Mouse (Mus musculus): Measurements from ENCODE around the gene Ttc6. TPM values are rescaled to one million over a fixed set of nuclear protein-coding genes. Genes with fewer than 3 reads are reported as not detected.
A peak's percentile ranks its signal among the peaks of the same experiment; 100 is the strongest.

The Ttc6 gene
- total RNA-seq, 1 experiment = 0.18 TPM

DNA sequence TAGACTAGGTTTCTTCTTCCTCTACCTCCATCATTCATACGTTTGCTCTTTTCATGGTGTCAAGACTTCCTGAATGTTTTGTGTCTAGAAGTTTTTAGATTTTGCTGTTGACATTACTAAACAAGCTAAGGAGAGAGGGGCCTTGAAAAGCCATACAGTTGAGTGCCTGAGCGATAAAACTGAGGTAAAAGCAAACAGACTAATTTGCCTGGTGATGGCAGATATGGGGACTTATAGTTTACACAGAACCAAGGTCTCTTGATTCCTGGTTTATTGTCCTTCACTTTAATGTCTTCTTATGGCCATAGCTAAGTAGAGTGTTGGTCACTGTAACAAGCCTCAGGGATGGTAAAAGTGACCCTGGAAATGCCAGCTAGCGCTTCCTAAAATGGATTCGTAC is 51.2 kb downstream of the Ttc6 start:
- Histone ChIP-seq H3K4me1 (ENCODE audit: control insufficient read depth in 2 of 2, insufficient read depth in 2 of 2, low read length in 2 of 2, poor library complexity in 1 of 2) (no peaks in the 10 kb centered on the region), H3K9me3 (ENCODE audit: control insufficient read depth, insufficient read depth, low read depth, low read length) (no peaks in the 10 kb centered on the region), H3K27ac (ENCODE audit: insufficient read depth, low read depth, low read length, poor library complexity, severe bottlenecking) (no peak overlapping the region), H3K36me3 (ENCODE audit: control insufficient read depth, insufficient read depth, low read length, poor library complexity, severe bottlenecking) (no peaks in the 10 kb centered on the region), H3K4me3 (ENCODE audit: insufficient read depth in 1 of 2, low read depth in 1 of 2, low read length in 2 of 2, poor library complexity in 1 of 2, severe bottlenecking in 1 of 2) (no peak overlapping the region), H3K9ac (ENCODE audit: insufficient read depth, low read depth, low read length, poor library complexity, severe bottlenecking) (no peak overlapping the region)
- in situ Hi-C loops (cut with MboI; ENCODE audit: low sequenced_read_pairs in 2 of 2, unreplicated experiment in 2 of 2) = no loop called here
- DNase-seq (ENCODE audit: low read depth, low spot score) = no peak
- no peak for TF ChIP-seq HCFC1 (IDR thresholded peaks at IDR 0.05; ENCODE audit: borderline replicate concordance, insufficient read depth, low read length)
- no peak for TF ChIP-seq ZNF384 (IDR thresholded peaks at IDR 0.05; ENCODE audit: low read depth, low read length)
- no peak for TF ChIP-seq ZC3H11A (IDR thresholded peaks at IDR 0.05; ENCODE audit: borderline replicate concordance, low read depth, low read length)
- no peak for TF ChIP-seq CHD2 (IDR thresholded peaks at IDR 0.05; ENCODE audit: low read depth, low read length)
- no peak for TF ChIP-seq MAFK (IDR thresholded peaks at IDR 0.05; ENCODE audit: insufficient read depth, low read depth, low read length)

- Histone ChIP-seq H3K9ac (ENCODE audit: insufficient read depth, low read depth, low read length, poor library complexity, severe bottlenecking) (no peak overlapping the region), H3K4me3 (ENCODE audit: insufficient read depth in 1 of 2, low read depth in 1 of 2, low read length in 2 of 2, poor library complexity in 1 of 2, severe bottlenecking in 1 of 2) (no peak overlapping the region), H3K36me3 (ENCODE audit: control insufficient read depth, insufficient read depth, low read length, poor library complexity, severe bottlenecking) (no peaks in the 10 kb centered on the region), H3K27ac (ENCODE audit: insufficient read depth, low read depth, low read length, poor library complexity, severe bottlenecking) (no peak overlapping the region), H3K9me3 (ENCODE audit: control insufficient read depth, insufficient read depth, low read depth, low read length) (no peaks in the 10 kb centered on the region), H3K4me1 (ENCODE audit: control insufficient read depth in 2 of 2, insufficient read depth in 2 of 2, low read length in 2 of 2, poor library complexity in 1 of 2) (no peaks in the 10 kb centered on the region)
- DNase-seq (ENCODE audit: low read depth, low spot score) = peak; percentile 21
- TF ChIP-seq ZC3H11A (IDR thresholded peaks at IDR 0.05; ENCODE audit: borderline replicate concordance, low read depth, low read length) (peak; percentile 36; the same call in 1 of the 2 replicates), MAFK (IDR thresholded peaks at IDR 0.05; ENCODE audit: insufficient read depth, low read depth, low read length) (no peak)
- in situ Hi-C loops (cut with MboI; ENCODE audit: low sequenced_read_pairs in 2 of 2, unreplicated experiment in 2 of 2) = no loop called here
These were observed 58.1 kb downstream of the Ttc6 start for GRCm38 (mm10) chr12:57622030-57622429.

- H3K4me3 ChIP-seq (ENCODE audit: insufficient read depth in 1 of 2, low read depth in 1 of 2, low read length in 2 of 2, poor library complexity in 1 of 2, severe bottlenecking in 1 of 2) = no peak overlapping the region
- in situ Hi-C loops (cut with MboI; ENCODE audit: low sequenced_read_pairs in 2 of 2, unreplicated experiment in 2 of 2) = no loop called here
These were observed 59.4 kb downstream of the Ttc6 start for GRCm38 (mm10) chr12:57623264-57623663.

GRCm38 (mm10) chr12:57624011-57624608 is 60.2 kb downstream of the Ttc6 start:
- TF ChIP-seq MAFK (IDR thresholded peaks at IDR 0.05; ENCODE audit: insufficient read depth, low read depth, low read length) = no peak
- no peak for TF ChIP-seq CHD2 (IDR thresholded peaks at IDR 0.05; ENCODE audit: low read depth, low read length)
- no peak for TF ChIP-seq HCFC1 (IDR thresholded peaks at IDR 0.05; ENCODE audit: borderline replicate concordance, insufficient read depth, low read length)
- no peak for TF ChIP-seq ZC3H11A (IDR thresholded peaks at IDR 0.05; ENCODE audit: borderline replicate concordance, low read depth, low read length)
- no peak for TF ChIP-seq ZNF384 (IDR thresholded peaks at IDR 0.05; ENCODE audit: low read depth, low read length)
- Histone ChIP-seq H3K9ac (ENCODE audit: insufficient read depth, low read depth, low read length, poor library complexity, severe bottlenecking) (no peak overlapping the region), H3K9me3 (ENCODE audit: control insufficient read depth, insufficient read depth, low read depth, low read length) (no peaks in the 10 kb centered on the region), H3K27ac (ENCODE audit: insufficient read depth, low read depth, low read length, poor library complexity, severe bottlenecking) (no peak overlapping the region), H3K36me3 (ENCODE audit: control insufficient read depth, insufficient read depth, low read length, poor library complexity, severe bottlenecking) (no peaks in the 10 kb centered on the region), H3K4me3 (ENCODE audit: insufficient read depth in 1 of 2, low read depth in 1 of 2, low read length in 2 of 2, poor library complexity in 1 of 2, severe bottlenecking in 1 of 2) (no peak overlapping the region), H3K4me1 (ENCODE audit: control insufficient read depth in 2 of 2, insufficient read depth in 2 of 2, low read length in 2 of 2, poor library complexity in 1 of 2) (no peaks in the 10 kb centered on the region)
- in situ Hi-C loops (cut with MboI; ENCODE audit: low sequenced_read_pairs in 2 of 2, unreplicated experiment in 2 of 2) = no loop called here
- DNase-seq (ENCODE audit: low read depth, low spot score) = no peak

More at GRCm38 (mm10) chr12:57623264-57623663, 59.4 kb downstream of the Ttc6 start:
- TF ChIP-seq ZC3H11A (IDR thresholded peaks at IDR 0.05; ENCODE audit: borderline replicate concordance, low read depth, low read length) (no peak), MAFK (IDR thresholded peaks at IDR 0.05; ENCODE audit: insufficient read depth, low read depth, low read length) (no peak), ZNF384 (IDR thresholded peaks at IDR 0.05; ENCODE audit: low read depth, low read length) (no peak), HCFC1 (IDR thresholded peaks at IDR 0.05; ENCODE audit: borderline replicate concordance, insufficient read depth, low read length) (no peak), CHD2 (IDR thresholded peaks at IDR 0.05; ENCODE audit: low read depth, low read length) (no peak)
- Histone ChIP-seq H3K36me3 (ENCODE audit: control insufficient read depth, insufficient read depth, low read length, poor library complexity, severe bottlenecking) (no peaks in the 10 kb centered on the region), H3K4me1 (ENCODE audit: control insufficient read depth in 2 of 2, insufficient read depth in 2 of 2, low read length in 2 of 2, poor library complexity in 1 of 2) (no peaks in the 10 kb centered on the region), H3K9me3 (ENCODE audit: control insufficient read depth, insufficient read depth, low read depth, low read length) (no peaks in the 10 kb centered on the region), H3K27ac (ENCODE audit: insufficient read depth, low read depth, low read length, poor library complexity, severe bottlenecking) (no peak overlapping the region), H3K9ac (ENCODE audit: insufficient read depth, low read depth, low read length, poor library complexity, severe bottlenecking) (no peak overlapping the region)
- DNase-seq (ENCODE audit: low read depth, low spot score) = no peak

GRCm38 (mm10) chr12:57650011-57650410 is 86.1 kb downstream of the Ttc6 start:
- TF ChIP-seq ZNF384 (IDR thresholded peaks at IDR 0.05; ENCODE audit: low read depth, low read length) (no peak), MAFK (IDR thresholded peaks at IDR 0.05; ENCODE audit: insufficient read depth, low read depth, low read length) (no peak), HCFC1 (IDR thresholded peaks at IDR 0.05; ENCODE audit: borderline replicate concordance, insufficient read depth, low read length) (no peak), ZC3H11A (IDR thresholded peaks at IDR 0.05; ENCODE audit: borderline replicate concordance, low read depth, low read length) (no peak), CHD2 (IDR thresholded peaks at IDR 0.05; ENCODE audit: low read depth, low read length) (no peak)

More at GRCm38 (mm10) chr12:57650011-57650410, 86.1 kb downstream of the Ttc6 start:
- Histone ChIP-seq H3K9ac (ENCODE audit: insufficient read depth, low read depth, low read length, poor library complexity, severe bottlenecking) (no peak overlapping the region), H3K27ac (ENCODE audit: insufficient read depth, low read depth, low read length, poor library complexity, severe bottlenecking) (no peak overlapping the region), H3K4me1 (ENCODE audit: control insufficient read depth in 2 of 2, insufficient read depth in 2 of 2, low read length in 2 of 2, poor library complexity in 1 of 2) (no peaks in the 10 kb centered on the region), H3K4me3 (ENCODE audit: insufficient read depth in 1 of 2, low read depth in 1 of 2, low read length in 2 of 2, poor library complexity in 1 of 2, severe bottlenecking in 1 of 2) (no peak overlapping the region), H3K36me3 (ENCODE audit: control insufficient read depth, insufficient read depth, low read length, poor library complexity, severe bottlenecking) (no peaks in the 10 kb centered on the region), H3K9me3 (ENCODE audit: control insufficient read depth, insufficient read depth, low read depth, low read length) (no peaks in the 10 kb centered on the region)
- in situ Hi-C loops (cut with MboI; ENCODE audit: low sequenced_read_pairs in 2 of 2, unreplicated experiment in 2 of 2) = no loop called here
- no peak for DNase-seq (ENCODE audit: low read depth, low spot score)
